Mouse (Mus musculus) midbrain, embryonic 14.5 days (tissue): ENCODE measurements at regions not wholly inside any gene's neighbourhood (a gene's known extent, or its start where the extent isn't known, plus 50 kb on each side); places are given as distances from the start of the nearest gene placed in this dataset.
A peak's percentile ranks its signal among the peaks of the same experiment; 100 is the strongest.

ENCODE experiments used
- ATAC-seq: fragments of 200-750 bp; cut with Nextera tagmentation; 2 replicates; pipeline ENCODE4 v1.8.0; 2017; ENCODE audit warnings: moderate number of reproducible peaks, moderate library complexity; ENCODE audit not compliant: low FRiP score, low TSS enrichment
- DNase-seq: peaks from one replicate; pipeline ENCODE4 v3.0.0-alpha.2; 2015
- H3K27ac ChIP-seq: fragments of 300-500 bp; sonication (generic); replicated peaks from 2 replicates; pipeline ENCODE4 v1.5.1; 2014; ENCODE audit warnings: mild to moderate bottlenecking, low read depth, low read length, moderate library complexity
- H3K27me3 ChIP-seq: fragments of 300-500 bp; sonication (generic); 2 replicates; pipeline ENCODE4 v1.6.1; 2014; ENCODE audit warnings: low read length, control low read depth, mixed read lengths; ENCODE audit not compliant: control insufficient read depth, insufficient read depth
- H3K36me3 ChIP-seq: fragments of 300-500 bp; sonication (generic); 2 replicates; pipeline ENCODE4 v1.6.1; 2014; ENCODE audit warnings: low read length, control low read depth; ENCODE audit not compliant: control insufficient read depth, insufficient read depth
- H3K4me1 ChIP-seq: fragments of 300-500 bp; sonication (generic); 2 replicates; pipeline ENCODE4 v1.6.1; 2014; ENCODE audit warnings: mild to moderate bottlenecking, antibody characterized with exemption, low read length, control low read depth; ENCODE audit not compliant: control insufficient read depth, insufficient read depth
- H3K4me2 ChIP-seq: fragments of 300-500 bp; sonication (generic); 2 replicates; pipeline ENCODE4 v1.6.1; 2014; ENCODE audit warnings: mild to moderate bottlenecking, low read length, moderate library complexity
- H3K4me3 ChIP-seq: fragments of 300-500 bp; sonication (generic); replicated peaks from 2 replicates; pipeline ENCODE4 v1.5.1; 2014; ENCODE audit warnings: low read depth, low read length
- H3K9ac ChIP-seq: fragments of 300-500 bp; sonication (generic); replicated peaks from 2 replicates; pipeline ENCODE4 v1.6.1; 2014; ENCODE audit warnings: mild to moderate bottlenecking, low read length, moderate library complexity
- H3K9me3 ChIP-seq: fragments of 300-500 bp; sonication (generic); 2 replicates; pipeline ENCODE4 v1.6.1; 2016; ENCODE audit warnings: low read length, control low read depth, mixed read lengths; ENCODE audit not compliant: control insufficient read depth
- WGBS: fragments of 180-500 bp; shearing (Covaris S2); extraction: QIAGEN DNeasy Blood & Tissue Kit; methylation state at CpG from one replicate; pipeline ENCODE4 v1.1.7; 2014; 5-methylcytosine and 5-hydroxymethylcytosine counted together

- no peak overlapping the region for H3K4me3 ChIP-seq
- no peak for DNase-seq
- 84% methylated on average over 2 of the region's 2 CpGs for WGBS
Measured at GRCm38 (mm10) chr1:159034952-159035351, 54.7 kb upstream of the Pappa2 start.

DNA sequence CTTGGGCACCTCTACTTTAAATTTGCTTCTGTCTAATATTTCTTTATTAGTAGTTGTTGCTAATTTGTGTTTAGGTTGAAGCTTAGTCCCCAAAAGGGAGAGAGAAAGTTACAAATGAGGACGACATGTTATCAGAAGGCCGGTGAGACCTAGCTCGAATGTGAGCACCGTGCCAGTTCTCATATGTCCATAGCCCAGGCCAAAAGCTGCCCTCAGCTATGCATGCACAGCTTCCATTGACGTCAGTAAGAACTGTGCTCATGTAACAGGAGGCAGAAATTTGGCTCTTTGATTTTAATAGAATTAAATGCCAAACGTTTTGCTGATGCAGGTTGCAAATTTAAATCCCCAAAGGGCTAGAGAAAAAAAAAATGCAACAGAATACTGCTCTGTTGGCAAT is 56.1 kb upstream of the Pappa2 start:
- no peak overlapping the region for H3K27ac ChIP-seq
- H3K4me1 ChIP-seq = no peaks in the 10 kb centered on the region
- no peak overlapping the region for H3K9ac ChIP-seq
- DNase-seq = no peak
- WGBS = 74% methylated on average over 6 of the region's 6 CpGs
- ATAC-seq = no peak
- H3K36me3 ChIP-seq = no peaks in the 10 kb centered on the region
- H3K27me3 ChIP-seq = no peaks in the 10 kb centered on the region
- H3K4me2 ChIP-seq = no peak overlapping the region
- H3K4me3 ChIP-seq = no peak overlapping the region
- H3K9me3 ChIP-seq = no peaks in the 10 kb centered on the region

More at GRCm38 (mm10) chr1:159034952-159035351, 54.7 kb upstream of the Pappa2 start:
- Histone ChIP-seq H3K4me1 (0 out of 2 replicates have a peak, but pooled peaks cover 2% of the 10 kb centered on the region), H3K27me3 (no peaks in the 10 kb centered on the region), H3K9ac (no peak overlapping the region), H3K27ac (no peak overlapping the region), H3K9me3 (no peaks in the 10 kb centered on the region), H3K4me2 (no peak overlapping the region), H3K36me3 (no peaks in the 10 kb centered on the region)
- no peak for ATAC-seq

DNA sequence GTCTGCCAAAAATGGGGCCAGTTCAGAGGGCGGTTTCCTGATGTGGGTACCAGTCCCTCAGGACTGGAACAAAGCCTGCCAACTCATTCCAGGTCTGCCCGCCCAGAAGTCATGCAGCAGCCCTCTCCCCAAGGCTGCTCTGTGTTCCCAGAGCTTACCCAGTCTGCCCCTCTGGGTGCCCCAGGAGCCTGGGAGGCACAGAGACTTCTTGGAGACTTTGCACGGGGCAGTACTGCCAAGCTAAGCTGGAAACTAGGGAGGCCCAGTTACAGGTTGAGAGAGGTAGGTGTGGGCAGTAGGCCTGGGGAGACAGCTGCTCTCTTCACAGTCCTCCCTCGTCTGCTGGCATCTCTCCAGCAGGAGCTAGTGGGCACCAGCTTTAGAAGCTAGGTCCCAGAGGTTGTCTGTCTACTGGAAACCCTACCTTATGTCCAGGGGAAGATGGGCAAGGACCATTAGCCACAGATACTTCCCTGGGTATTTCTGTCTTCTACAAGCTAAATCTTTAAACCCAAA is 65.6 kb upstream of the Pappa2 start:
- Histone ChIP-seq H3K4me3 (no peak overlapping the region), H3K27me3 (no peaks in the 10 kb centered on the region), H3K36me3 (no peaks in the 10 kb centered on the region), H3K4me2 (no peak overlapping the region), H3K9ac (no peak overlapping the region), H3K4me1 (no peaks in the 10 kb centered on the region), H3K27ac (no peak overlapping the region), H3K9me3 (no peaks in the 10 kb centered on the region)
- 76% methylated on average over 4 of the region's 4 CpGs for WGBS
- no peak for DNase-seq
- ATAC-seq = no peak

DNA sequence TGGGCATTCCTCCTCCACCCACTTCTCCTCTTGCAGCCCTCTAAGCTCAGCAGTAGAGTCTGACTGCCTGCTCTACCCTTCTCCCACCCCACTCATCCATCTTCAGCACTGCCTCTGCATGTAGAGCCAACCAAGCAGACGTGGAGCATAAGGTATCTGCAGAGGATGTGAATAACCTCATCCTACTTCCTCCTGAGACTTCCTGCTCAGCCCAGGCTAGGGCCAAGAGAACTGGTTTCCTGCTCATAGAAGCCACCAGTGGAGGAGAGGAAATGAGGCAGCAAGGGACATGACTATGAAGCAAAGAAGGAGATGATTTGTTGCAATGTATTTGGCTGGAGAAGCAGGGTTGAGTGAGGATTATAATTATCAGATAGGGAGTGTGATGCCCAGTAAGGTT is 84.7 kb upstream of the Pappa2 start:
- Histone ChIP-seq H3K36me3 (no peaks in the 10 kb centered on the region), H3K4me2 (no peak overlapping the region), H3K27ac (no peak overlapping the region), H3K27me3 (no peaks in the 10 kb centered on the region), H3K9me3 (no peaks in the 10 kb centered on the region), H3K4me1 (no peaks in the 10 kb centered on the region), H3K9ac (no peak overlapping the region), H3K4me3 (no peak overlapping the region)
- 76% methylated on average over 1 of the region's 1 CpGs for WGBS
- DNase-seq (no peak), ATAC-seq (no peak)

GRCm38 (mm10) chr1:159099205-159099604 is 118.9 kb upstream of the Pappa2 start:
- Histone ChIP-seq H3K27me3 (no peaks in the 10 kb centered on the region), H3K9me3 (no peaks in the 10 kb centered on the region), H3K4me2 (no peak overlapping the region), H3K27ac (no peak overlapping the region), H3K4me3 (no peak overlapping the region), H3K9ac (no peak overlapping the region), H3K36me3 (no peaks in the 10 kb centered on the region), H3K4me1 (no peaks in the 10 kb centered on the region)
- 84% methylated on average over 2 of the region's 2 CpGs for WGBS
- DNase-seq = no peak
- ATAC-seq = no peak

GRCm38 (mm10) chr1:159122201-159122600 is 109.9 kb upstream of the Cop1 start:
- Histone ChIP-seq H3K27ac (no peak overlapping the region), H3K9ac (no peak overlapping the region), H3K4me1 (no peaks in the 10 kb centered on the region), H3K9me3 (no peaks in the 10 kb centered on the region), H3K27me3 (no peaks in the 10 kb centered on the region), H3K4me2 (no peak overlapping the region), H3K4me3 (no peak overlapping the region), H3K36me3 (no peaks in the 10 kb centered on the region)
- 38% methylated on average over 3 of the region's 3 CpGs for WGBS
- ATAC-seq (no peak), DNase-seq (no peak)

DNA sequence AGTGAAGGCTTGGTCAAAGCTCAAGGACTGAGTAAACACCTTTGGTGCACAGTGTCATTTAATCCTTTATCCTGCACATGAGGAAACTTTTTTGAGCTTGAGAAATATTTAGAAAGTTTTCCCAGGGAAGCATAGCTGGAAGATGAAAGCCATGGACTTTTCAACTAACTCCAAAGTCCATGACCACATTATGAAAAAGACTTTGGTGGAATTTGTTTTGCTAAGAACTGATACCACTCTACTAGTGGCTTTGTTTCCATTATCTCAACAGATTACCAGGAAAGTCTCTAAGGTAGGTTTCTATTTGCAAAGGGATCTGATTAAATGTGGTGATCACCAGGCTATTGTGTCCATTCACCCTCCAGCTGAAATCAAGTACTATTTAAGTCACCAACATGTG is 107.2 kb upstream of the Cop1 start:
- H3K4me3 ChIP-seq = no peak overlapping the region
- H3K4me1 ChIP-seq = no peaks in the 10 kb centered on the region
- no peaks in the 10 kb centered on the region for H3K9me3 ChIP-seq
- ATAC-seq (no peak), DNase-seq (no peak)
- H3K27ac ChIP-seq = no peak overlapping the region
- no peak overlapping the region for H3K9ac ChIP-seq
- no peaks in the 10 kb centered on the region for H3K36me3 ChIP-seq
- H3K4me2 ChIP-seq = no peak overlapping the region
- H3K27me3 ChIP-seq = no peaks in the 10 kb centered on the region

DNA sequence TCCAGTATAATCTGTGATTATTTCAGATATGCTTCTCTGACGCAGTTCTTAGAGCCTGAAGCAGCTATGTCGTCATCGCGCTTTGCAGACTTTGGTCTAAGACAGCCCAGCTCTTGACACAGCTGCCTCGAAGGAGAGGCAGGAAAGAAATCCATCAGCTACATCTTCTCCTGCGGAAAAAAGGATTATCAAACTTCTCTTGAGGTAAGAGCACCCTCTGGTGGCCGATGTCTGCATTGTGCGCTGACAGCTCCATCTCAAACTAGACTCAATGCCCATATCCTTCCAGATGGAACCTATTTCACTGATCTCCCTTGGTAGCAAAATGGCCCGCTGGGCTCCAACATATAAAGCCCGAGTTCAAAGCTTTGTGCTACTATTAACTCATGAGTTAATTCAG is 96.8 kb upstream of the Cop1 start:
- H3K9ac ChIP-seq = no peak overlapping the region

DNA sequence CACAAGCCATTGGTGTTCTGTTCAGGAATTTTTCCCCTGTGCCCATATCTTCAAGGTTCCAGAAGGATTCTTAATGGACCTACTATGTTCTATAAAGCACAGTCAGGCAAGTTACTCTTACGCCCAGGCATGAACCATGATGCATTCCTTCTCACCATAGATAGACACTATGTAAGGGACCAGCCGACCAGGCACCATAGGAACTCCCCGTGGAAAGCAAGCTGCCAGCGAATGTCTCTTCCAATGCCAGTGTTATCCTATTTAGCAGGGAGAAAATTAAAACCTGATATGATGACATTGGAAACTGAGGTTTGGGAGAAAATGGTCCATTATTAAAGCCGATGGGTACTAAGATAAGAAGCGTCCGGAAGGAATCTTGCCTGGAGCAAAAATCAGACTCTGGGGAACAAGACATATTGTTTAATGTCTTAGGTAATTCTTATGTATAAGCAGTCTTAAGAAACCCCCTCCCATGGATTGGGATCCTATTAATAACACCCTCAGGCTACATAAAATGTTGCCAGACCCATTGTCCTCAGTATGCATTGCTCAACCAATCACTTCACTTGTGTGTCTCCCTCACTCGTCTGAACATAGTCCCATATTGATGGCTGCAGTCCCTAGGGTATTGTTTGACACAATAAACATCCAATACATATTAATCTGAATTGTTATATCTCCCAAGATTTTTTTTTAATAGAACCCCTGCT is 84.2 kb upstream of the Cop1 start:
- H3K27me3 ChIP-seq = no peaks in the 10 kb centered on the region
- H3K4me2 ChIP-seq = peak overlapping the region; percentile 34; the same call in 1 of the 2 replicates
- no peaks in the 10 kb centered on the region for H3K9me3 ChIP-seq
- H3K9ac ChIP-seq = no peak overlapping the region
- no peaks in the 10 kb centered on the region for H3K36me3 ChIP-seq
- 59% methylated on average over 8 of the region's 8 CpGs for WGBS
- DNase-seq (peak; percentile 66), ATAC-seq (peak; percentile 64)
- H3K4me3 ChIP-seq = no peak overlapping the region
- no peaks in the 10 kb centered on the region for H3K4me1 ChIP-seq
- H3K27ac ChIP-seq = no peak overlapping the region

More for the DNA sequence above, 96.8 kb upstream of the Cop1 start:
- Histone ChIP-seq H3K9me3 (no peaks in the 10 kb centered on the region), H3K36me3 (no peaks in the 10 kb centered on the region), H3K27me3 (no peaks in the 10 kb centered on the region), H3K4me3 (no peak overlapping the region), H3K4me1 (no peaks in the 10 kb centered on the region), H3K27ac (no peak overlapping the region), H3K4me2 (peak overlapping the region; percentile 35)
- ATAC-seq (peak; percentile 60; the same call in 1 of the 2 replicates), DNase-seq (peak; percentile 94)
- WGBS = 8% methylated on average over 10 of the region's 10 CpGs
